Mouse (Mus musculus): ENCODE results near the gene Gm7075.

GRCm38 (mm10) chr10:63432099-63432498, 10.5 kb upstream of the Gm7075 start:
- TF ChIP-seq HCFC1 (IDR thresholded peaks at IDR 0.05; ENCODE audit: borderline replicate concordance, insufficient read depth, low read length), result no peak
- TF ChIP-seq ZC3H11A (IDR thresholded peaks at IDR 0.05; ENCODE audit: borderline replicate concordance, low read depth, low read length), result no peak
- no peak for TF ChIP-seq MAFK (IDR thresholded peaks at IDR 0.05; ENCODE audit: insufficient read depth, low read depth, low read length)
- no peak for TF ChIP-seq ZNF384 (IDR thresholded peaks at IDR 0.05; ENCODE audit: low read depth, low read length)
